Mouse (Mus musculus) heart, adult 2 months (tissue): ENCODE results near the gene Kcnc3.

ENCODE experiments used
- CTCF ChIP-seq: fragments of 200-600 bp; IDR thresholded peaks from 2 replicates; pipeline ENCODE4 v1.8.1; 2022; ENCODE audit warnings: antibody characterized with exemption, mild to moderate bottlenecking, moderate library complexity
- EP300 ChIP-seq: fragments of 200-500 bp; IDR thresholded peaks from 2 replicates; pipeline ENCODE4 v1.6.1; 2011; ENCODE audit warnings: low read depth, low read length, control low read depth; ENCODE audit not compliant: insufficient read depth
- POLR2A ChIP-seq: fragments of 200-500 bp; IDR thresholded peaks from 2 replicates; pipeline ENCODE4 v1.6.1; 2011; ENCODE audit warnings: mild to moderate bottlenecking, low read depth, low read length, control low read depth; ENCODE audit not compliant: insufficient read depth

GRCm38 (mm10) chr7:44563284-44563683 is 27.2 kb upstream of the Kcnc3 start:
- TF ChIP-seq EP300 (no peak), POLR2A (no peak), CTCF (no peak)
